Mouse (Mus musculus) MEL (cell line): ENCODE results near the gene Spata21.

ENCODE experiments used
- CHD1 ChIP-seq: IDR thresholded peaks from 2 replicates; pipeline ENCODE4 v1.6.1; 2012; ENCODE audit warnings: low read depth, mild to moderate bottlenecking, inconsistent platforms, low read length, improper control_type of control experiment
- CTCF ChIP-seq, 3 experiments: IDR thresholded peaks in 2 of 3; conservative IDR thresholded peaks in 1 of 3; 2 replicates each; pipeline ENCODE4 v1.5.1; 2011 to 2012; ENCODE audit warnings: low read length in 3 of 3, low read depth in 2 of 3, mild to moderate bottlenecking in 2 of 3, improper control_type of control experiment in 1 of 3, inconsistent platforms in 1 of 3, mixed read lengths in 1 of 3, moderate library complexity in 1 of 3; ENCODE audit not compliant: control insufficient read depth in 1 of 3, insufficient read depth in 1 of 3, poor library complexity in 1 of 3, severe bottlenecking in 1 of 3
- EP300 ChIP-seq, 2 experiments: IDR thresholded peaks; 2 replicates each; pipeline ENCODE4 v1.6.1; 2011; ENCODE audit warnings: improper control_type of control experiment in 2 of 2, low read length in 2 of 2, low read depth in 1 of 2, mild to moderate bottlenecking in 1 of 2
- GABPA ChIP-seq: IDR thresholded peaks from 2 replicates; pipeline ENCODE4 v1.6.1; 2012; ENCODE audit warnings: low read depth, mild to moderate bottlenecking, inconsistent platforms, low read length, improper control_type of control experiment, moderate library complexity
- GATA1 ChIP-seq: IDR thresholded peaks from 2 replicates; pipeline ENCODE4 v1.6.1; 2011; ENCODE audit warnings: low read depth, low read length, improper control_type of control experiment
- HCFC1 ChIP-seq: IDR thresholded peaks from 2 replicates; pipeline ENCODE4 v1.6.1; 2012; ENCODE audit warnings: low read depth, mild to moderate bottlenecking, inconsistent platforms, low read length, improper control_type of control experiment, moderate library complexity
- POLR2A ChIP-seq, 2 experiments: IDR thresholded peaks; 2 replicates each; pipeline ENCODE4 v1.6.1; 2011 to 2012; ENCODE audit warnings: low read length in 2 of 2, mild to moderate bottlenecking in 2 of 2, control low read depth in 1 of 2, improper control_type of control experiment in 1 of 2, low read depth in 1 of 2, moderate library complexity in 1 of 2; ENCODE audit not compliant: control insufficient read depth in 1 of 2, insufficient read depth in 1 of 2, poor library complexity in 1 of 2
- POLR2AphosphoS2 ChIP-seq: IDR thresholded peaks from 2 replicates; pipeline ENCODE4 v1.6.1; 2011; ENCODE audit warnings: low read length, improper control_type of control experiment
- SMC3 ChIP-seq: IDR thresholded peaks from 2 replicates; pipeline ENCODE4 v1.6.1; 2011; ENCODE audit warnings: low read depth, low read length, improper control_type of control experiment
- TAL1 ChIP-seq: IDR thresholded peaks from 2 replicates; pipeline ENCODE4 v1.6.1; 2012; ENCODE audit warnings: mild to moderate bottlenecking, inconsistent platforms, low read length, moderate library complexity, mixed read lengths
- TBP ChIP-seq: IDR thresholded peaks from 2 replicates; pipeline ENCODE4 v1.8.0; 2011; ENCODE audit warnings: low read depth, low read length, improper control_type of control experiment

GRCm38 (mm10) chr4:141106526-141107183 lies 18.5 kb downstream of the Spata21 start:
- TF ChIP-seq POLR2A (IDR thresholded peaks at IDR 0.05; ENCODE audit: control insufficient read depth in 1 of 2, insufficient read depth in 1 of 2, low read depth in 1 of 2, low read length in 2 of 2, poor library complexity in 1 of 2), result no peak
- TF ChIP-seq POLR2AphosphoS2, result no peak
- no peak for TF ChIP-seq TAL1
- TF ChIP-seq GATA1, result no peak
- no peak for TF ChIP-seq CHD1
- no peak for TF ChIP-seq TBP
- no peak for TF ChIP-seq SMC3
- TF ChIP-seq HCFC1, result no peak
- no peak for TF ChIP-seq EP300 (IDR thresholded peaks at IDR 0.05; ENCODE audit: low read depth in 1 of 2, low read length in 2 of 2)
- TF ChIP-seq CTCF (IDR thresholded peaks at IDR 0.05 in 2 of 3, conservative IDR thresholded peaks at IDR 0.05 in 1 of 3; ENCODE audit: control insufficient read depth in 1 of 3, insufficient read depth in 1 of 3, low read depth in 2 of 3, low read length in 3 of 3, poor library complexity in 1 of 3, severe bottlenecking in 1 of 3), result no peak
- TF ChIP-seq GABPA, result no peak
